8 mouse cellular contexts compared by ENCODE assay signal in the genomic region with DNA sequence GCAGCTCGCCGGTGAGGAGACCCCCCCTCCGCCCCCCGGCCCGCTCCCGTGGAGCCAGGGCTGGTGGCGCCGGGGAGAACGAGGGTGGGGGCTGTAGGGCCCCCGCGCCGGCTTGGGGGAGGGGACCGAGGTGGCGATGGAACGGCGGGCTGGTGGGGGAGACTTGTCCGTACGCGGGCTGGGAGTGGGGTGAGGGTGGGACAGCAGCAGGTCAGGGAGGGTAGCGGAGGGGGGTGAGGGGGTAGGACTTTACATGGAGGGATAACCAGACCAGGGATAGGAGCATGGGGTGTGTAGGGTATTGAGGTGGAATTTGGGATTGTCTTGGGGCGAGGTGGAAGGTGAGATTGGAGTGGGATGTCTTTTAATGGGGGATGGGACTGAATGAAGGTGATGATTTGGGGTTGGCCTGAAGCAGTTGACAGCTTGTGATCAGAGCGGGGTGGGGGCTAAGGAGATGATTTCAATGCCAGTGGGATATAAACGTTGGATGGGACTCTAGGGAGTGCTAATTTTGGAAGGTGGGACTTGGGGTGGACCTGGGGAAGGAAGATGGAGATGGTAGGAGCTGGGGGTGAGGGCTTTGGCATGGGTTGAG. TPM values are rescaled to one million over a fixed set of nuclear protein-coding genes. Genes with fewer than 3 reads are reported as not detected.
DNase-seq lines count a peak whose midpoint lies in the region; ATAC-seq and TF ChIP-seq lines count a peak whose summit lies in the region.

No protein-coding gene starts in this region.

- H3K27me3 ChIP-seq in heart, embryonic 10.5 days (ENCODE audit: insufficient read depth, poor library complexity, severe bottlenecking) = no peaks in the 10 kb centered on the region
- no peaks in the 10 kb centered on the region for H3K27me3 ChIP-seq in embryonic facial prominence, embryonic 14.5 days (replicated peaks; ENCODE audit: control insufficient read depth, insufficient read depth, low read length)
- no peaks in the 10 kb centered on the region for H3K27me3 ChIP-seq in intestine, postnatal 0 days (replicated peaks; ENCODE audit: control insufficient read depth, insufficient read depth, low read length)
- H3K27me3 ChIP-seq in myocyte (ENCODE audit: control insufficient read depth, insufficient read depth, insufficient read length) = no peaks in the 10 kb centered on the region

- H3K4me2 ChIP-seq in embryonic facial prominence, embryonic 14.5 days (ENCODE audit: low read depth, low read length) = peak overlapping the region; percentile 87
- peak overlapping the region; percentile 89 for H3K4me2 ChIP-seq in intestine, postnatal 0 days (replicated peaks; ENCODE audit: low read depth)
- peak overlapping the region; percentile 75 for H3K4me2 ChIP-seq in myocyte (ENCODE audit: low read depth)

- peak overlapping the region; percentile 84 for H3K9ac ChIP-seq in embryonic facial prominence, embryonic 14.5 days (ENCODE audit: low read depth, low read length)
- H3K9ac ChIP-seq in intestine, postnatal 0 days (ENCODE audit: low read depth, low read length) = peak overlapping the region; percentile 85

- no peak for TF ChIP-seq CTCF in intestine, postnatal 0 days (IDR thresholded peaks at IDR 0.05; ENCODE audit: low read depth)

- DNase-seq in heart, embryonic 10.5 days (ENCODE audit: low spot score) = no peak
- no peak for DNase-seq in heart, postnatal 36 days
- DNase-seq in embryonic facial prominence, embryonic 14.5 days (ENCODE audit: low spot score) = no peak
- DNase-seq in embryo, embryonic 10 days (ENCODE audit: low spot score) = no peak
- no peak for DNase-seq in spleen, postnatal 4 days (ENCODE audit: low spot score in 2 of 2)

- peak overlapping the region; percentile 95 for H3K4me3 ChIP-seq in heart, embryonic 10.5 days
- H3K4me3 ChIP-seq in embryonic facial prominence, embryonic 14.5 days (ENCODE audit: low read depth, low read length) = peak overlapping the region; percentile 74
- peak overlapping the region; percentile 85 for H3K4me3 ChIP-seq in intestine, postnatal 0 days (ENCODE audit: low read depth, low read length)
- H3K4me3 ChIP-seq in myocyte = peak overlapping the region; percentile 70

- peak overlapping the region; percentile 63 for H3ac ChIP-seq in myocyte (ENCODE audit: control insufficient read depth, insufficient read length)

- no peak for TF ChIP-seq POLR2A in myocyte (IDR thresholded peaks at IDR 0.05; ENCODE audit: insufficient read length, low read depth)

- H3K27ac ChIP-seq in heart, embryonic 10.5 days = peak overlapping the region; percentile 98
- H3K27ac ChIP-seq in embryonic facial prominence, embryonic 14.5 days (replicated peaks; ENCODE audit: low read depth, low read length) = peak overlapping the region; percentile 96
- peak overlapping the region; percentile 76 for H3K27ac ChIP-seq in intestine, postnatal 0 days (ENCODE audit: low read depth, low read length)

- intact Hi-C loops in heart, postnatal 36 days (cut with DNase I) = loop anchor here (2.0 kb wide), 1 partner anchor 82 kb away; no protein-coding TSS in a partner anchor

- no peaks in the 10 kb centered on the region for H3K36me3 ChIP-seq in heart, embryonic 10.5 days
- no peaks in the 10 kb centered on the region for H3K36me3 ChIP-seq in embryonic facial prominence, embryonic 14.5 days (ENCODE audit: control insufficient read depth, insufficient read depth, low read length)
- H3K36me3 ChIP-seq in intestine, postnatal 0 days (ENCODE audit: control insufficient read depth, insufficient read depth) = no peaks in the 10 kb centered on the region
- no peaks in the 10 kb centered on the region for H3K36me3 ChIP-seq in myocyte (ENCODE audit: control insufficient read depth, insufficient read depth)

- peaks cover 14% of the 10 kb centered on the region for H3K4me1 ChIP-seq in heart, embryonic 10.5 days
- peaks cover 15% of the 10 kb centered on the region for H3K4me1 ChIP-seq in embryonic facial prominence, embryonic 14.5 days (ENCODE audit: control insufficient read depth, insufficient read depth, low read length)
- H3K4me1 ChIP-seq in intestine, postnatal 0 days (replicated peaks; ENCODE audit: control insufficient read depth, insufficient read depth, low read length) = 0 out of 2 replicates have a peak, but pooled peaks cover 6% of the 10 kb centered on the region

- H3K79me2 ChIP-seq in myocyte (ENCODE audit: control insufficient read depth, insufficient read depth) = peaks cover 25% of the 10 kb centered on the region

- H3K9me3 ChIP-seq in heart, embryonic 10.5 days = no peaks in the 10 kb centered on the region
- no peaks in the 10 kb centered on the region for H3K9me3 ChIP-seq in embryonic facial prominence, embryonic 14.5 days (ENCODE audit: control insufficient read depth, low read length)
- H3K9me3 ChIP-seq in intestine, postnatal 0 days (ENCODE audit: control insufficient read depth) = no peaks in the 10 kb centered on the region

- peak; percentile 7 for ATAC-seq in CD4-positive, CD25-positive, alpha-beta regulatory T cell, adult 4 months
- peak; percentile 12 for ATAC-seq in embryonic facial prominence, embryonic 14.5 days (ENCODE audit: low read depth)
- ATAC-seq in intestine, postnatal 0 days = no peak

- WGBS in heart, embryonic 10.5 days = under 1% methylated on average over 23 of the region's 23 CpGs
- WGBS in embryonic facial prominence, embryonic 14.5 days = 1% methylated on average over 18 of the region's 23 CpGs
- WGBS in intestine, postnatal 0 days = 1% methylated on average over 21 of the region's 23 CpGs

TF ChIP-seq in myocyte, 11 proteins besides CTCF, POLR2A, EP300 and RAD21:
- TF ChIP-seq MAX (IDR thresholded peaks at IDR 0.05; ENCODE audit: low read depth) = no peak
- no peak for TF ChIP-seq MYOD1 (IDR thresholded peaks at IDR 0.05; ENCODE audit: control insufficient read depth in 1 of 3, insufficient read length in 2 of 3, low read depth in 2 of 3)
- no peak for TF ChIP-seq E2F4 (IDR thresholded peaks at IDR 0.05; ENCODE audit: insufficient read depth)
- TF ChIP-seq TCF3 (IDR thresholded peaks at IDR 0.05; ENCODE audit: insufficient read length, low read depth) = no peak
- no peak for TF ChIP-seq REST (IDR thresholded peaks at IDR 0.05; ENCODE audit: insufficient read depth, insufficient read length)
- no peak for TF ChIP-seq USF1 (IDR thresholded peaks at IDR 0.05; ENCODE audit: low read depth)
- TF ChIP-seq CEBPB (IDR thresholded peaks at IDR 0.05; ENCODE audit: insufficient read depth, poor library complexity, severe bottlenecking) = no peak
- no peak for TF ChIP-seq MYOG (IDR thresholded peaks at IDR 0.05; ENCODE audit: control insufficient read depth in 1 of 3, insufficient read depth in 1 of 3, insufficient read length in 2 of 3, low read depth in 2 of 3)
- TF ChIP-seq POLR2AphosphoS2 (IDR thresholded peaks at IDR 0.05; ENCODE audit: insufficient read length, low read depth) = no peak
- no peak for TF ChIP-seq SRF (IDR thresholded peaks at IDR 0.05; ENCODE audit: control insufficient read depth, insufficient read length, low read depth)
- TF ChIP-seq TCF12 (IDR thresholded peaks at IDR 0.05; ENCODE audit: insufficient read depth, poor library complexity, severe bottlenecking) = no peak

RNA-seq across cellular contexts. Expression of gene Fam168a, which starts 0.5 kb away (rescaled TPM):
- 29.4 and 35.4 TPM in 2 replicates for polyA plus RNA-seq in heart, embryonic 10.5 days (2016; fragmentation: Nextera tagmentation; extraction: Ambion mirVana)
- 10 to 100 TPM; 38.8 to 44.7 TPM for total RNA-seq in heart, postnatal 36 days (2021)
- 10 to 100 TPM; 21.6 to 32.8 TPM for polyA plus RNA-seq in CD4-positive, CD25-positive, alpha-beta regulatory T cell, adult 4 months (2017; shearing (Covaris generic))
- 42.3 and 44.6 TPM in 2 replicates for polyA plus RNA-seq in embryonic facial prominence, embryonic 14.5 days (2014; fragmentation: Nextera tagmentation; extraction: Ambion mirVana)
- 13.2 and 14.6 TPM in 2 replicates for polyA plus RNA-seq in intestine, postnatal 0 days (2015; fragmentation: Nextera tagmentation; extraction: Ambion mirVana)
- polyA plus RNA-seq in myocyte (2012; fragmentation: generic; extraction: Trizol) = 21.7 TPM

RNA-seq across cellular contexts. Expression of gene Plekhb1, which starts 44.8 kb away (rescaled TPM):
- polyA plus RNA-seq in heart, embryonic 10.5 days (2016; fragmentation: Nextera tagmentation; extraction: Ambion mirVana) = 1.6 and 2.4 TPM in 2 replicates
- 1 to 10 TPM; 2.6 to 2.7 TPM for total RNA-seq in heart, postnatal 36 days (2021)
- under 1 TPM; 0.35 to 0.98 TPM for polyA plus RNA-seq in CD4-positive, CD25-positive, alpha-beta regulatory T cell, adult 4 months (2017; shearing (Covaris generic))
- polyA plus RNA-seq in embryonic facial prominence, embryonic 14.5 days (2014; fragmentation: Nextera tagmentation; extraction: Ambion mirVana) = 12.3 and 12.6 TPM in 2 replicates
- polyA plus RNA-seq in intestine, postnatal 0 days (2015; fragmentation: Nextera tagmentation; extraction: Ambion mirVana) = 12.9 and 14.6 TPM in 2 replicates
- 1.9 TPM for polyA plus RNA-seq in myocyte (2012; fragmentation: generic; extraction: Trizol)
